Mouse (Mus musculus): Measurements from ENCODE around the gene Gm4553.

DNA sequence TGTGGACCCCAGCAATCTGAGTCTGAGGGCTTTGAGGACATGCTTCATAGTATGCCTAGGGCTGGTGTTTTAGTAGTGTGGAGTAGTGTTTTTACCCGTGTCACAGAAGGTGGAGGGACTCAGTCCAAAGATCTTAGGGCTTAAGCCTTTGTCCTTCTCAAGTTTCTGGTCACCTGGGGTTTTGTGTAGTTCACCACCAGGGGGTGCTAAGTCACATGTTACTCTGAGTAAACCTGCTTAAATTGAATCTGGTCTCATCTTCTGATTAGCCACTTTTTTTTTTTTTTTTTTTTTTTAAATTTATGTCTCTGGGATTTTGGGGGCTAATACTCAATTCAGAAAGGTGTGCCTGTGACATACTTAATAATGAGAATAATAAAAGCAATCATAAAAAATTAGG lies 19.5 kb downstream of the Gm4553 start:
- TF ChIP-seq POLR2A (IDR thresholded peaks at IDR 0.05; ENCODE audit: extremely low read depth, insufficient read depth, low read length) (no peak), CTCF (IDR thresholded peaks at IDR 0.05; ENCODE audit: low read depth, low read length) (0 out of 2 replicates have a peak, but pooled peaks have one; percentile 18)

All from liver, adult 2 months (tissue).